Mouse (Mus musculus): ENCODE measurements around the gene Tacc2.

GRCm38 (mm10) chr7:130749165-130749564, 171.9 kb downstream of the Tacc2 start:
- TF ChIP-seq CTCF (conservative IDR thresholded peaks at IDR 0.05; ENCODE audit: insufficient read depth, insufficient read length, low read depth, low read length) (no peak), POLR2A (IDR thresholded peaks at IDR 0.05; ENCODE audit: low read depth, low read length) (no peak)

Data from kidney, adult 2 months (tissue).